Mouse (Mus musculus) heart, embryonic 16.5 days (tissue): ENCODE data around the gene Rubcn. TPM values are rescaled to one million over a fixed set of nuclear protein-coding genes. Genes with fewer than 3 reads are reported as not detected.

ENCODE experiments used
- ATAC-seq: fragments of 200-750 bp; cut with Nextera tagmentation; replicated peaks from 2 replicates; pipeline ENCODE4 v1.8.0; 2017; ENCODE audit warnings: moderate number of reproducible peaks; ENCODE audit not compliant: insufficient read depth, low FRiP score; ENCODE audit errors: extremely low read depth
- H3K27ac ChIP-seq: fragments of 300-500 bp; sonication (generic); 2 replicates; pipeline ENCODE4 v1.5.1; 2014; ENCODE audit warnings: mild to moderate bottlenecking, low read length, control low read depth, moderate library complexity
- H3K27me3 ChIP-seq: fragments of 300-500 bp; sonication (generic); 2 replicates; pipeline ENCODE4 v1.6.1; 2014; ENCODE audit warnings: low read length, mixed read lengths; ENCODE audit not compliant: control insufficient read depth, insufficient read depth
- H3K36me3 ChIP-seq: fragments of 300-500 bp; sonication (generic); 2 replicates; pipeline ENCODE4 v1.6.1; 2014; ENCODE audit not compliant: control insufficient read depth, insufficient read depth
- H3K4me1 ChIP-seq: fragments of 300-500 bp; sonication (generic); 2 replicates; pipeline ENCODE4 v1.6.1; 2014; ENCODE audit warnings: low read length, mixed read lengths; ENCODE audit not compliant: control insufficient read depth, insufficient read depth
- H3K4me2 ChIP-seq: fragments of 300-500 bp; sonication (generic); 2 replicates; pipeline ENCODE4 v1.6.1; 2014; ENCODE audit warnings: low read depth, mild to moderate bottlenecking, control low read depth, low read length
- H3K4me3 ChIP-seq: fragments of 300-500 bp; sonication (generic); 2 replicates; pipeline ENCODE4 v1.5.1; 2014; ENCODE audit warnings: mild to moderate bottlenecking, control low read depth, low read length
- H3K9ac ChIP-seq: fragments of 300-500 bp; sonication (generic); 2 replicates; pipeline ENCODE4 v1.6.1; 2014; ENCODE audit warnings: low read length, control low read depth
- H3K9me3 ChIP-seq: fragments of 300-500 bp; sonication (generic); replicated peaks from 2 replicates; pipeline ENCODE4 v1.6.1; 2016; ENCODE audit warnings: low read length; ENCODE audit not compliant: control insufficient read depth
- WGBS: fragments of 180-500 bp; shearing (Covaris S2); extraction: QIAGEN DNeasy Blood & Tissue Kit; methylation state at CpG from one replicate; pipeline ENCODE4 v1.1.7; 2014; 5-methylcytosine and 5-hydroxymethylcytosine counted together
- polyA plus RNA-seq: library from polyadenylated mRNA; unstranded; fragments of >200 nt; fragmentation: Nextera tagmentation; extraction: Ambion mirVana; gene quantifications from 2 replicates; pipeline ENCODE4 v1.2.1, GENCODE M21; 2015

The Rubcn gene
- polyA plus RNA-seq, 1 experiment from 2014 or later: 32.7 TPM

DNA sequence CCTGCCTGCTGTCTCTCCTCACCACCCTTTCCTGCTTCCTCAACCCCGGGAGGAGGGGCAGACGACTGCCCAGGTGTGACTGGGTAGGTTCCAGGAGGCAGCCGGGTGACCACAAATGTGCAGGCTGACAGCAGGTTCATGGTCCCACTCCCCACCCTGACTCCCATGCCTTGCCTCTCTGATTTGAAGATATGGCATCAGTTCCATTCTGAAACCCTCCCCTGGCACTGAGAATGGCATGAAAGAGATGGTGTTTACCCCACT lies 80.2 kb downstream of the Rubcn start, which contains the start of gene Muc20:
Gene Muc20 (minus strand): TSS at position 10 of the 264 bp plus-strand sequence.
- no peaks in the 10 kb centered on the region for H3K36me3 ChIP-seq
- H3K4me3 ChIP-seq: no peak within 1 kb of the TSS
- no peak within 1 kb of the TSS for H3K27ac ChIP-seq
- H3K9me3 ChIP-seq: 0 out of 2 replicates have a peak, but pooled peaks cover 4% of the 10 kb centered on the region
- peaks cover 4% of the 10 kb centered on the region; the same call in 1 of the 2 replicates for H3K4me1 ChIP-seq
- WGBS: 62% methylated on average over 3 of the region's 3 CpGs
- no peak for ATAC-seq
- no peak within 1 kb of the TSS for H3K9ac ChIP-seq
- H3K4me2 ChIP-seq: no peak within 1 kb of the TSS
- no peaks in the 10 kb centered on the region for H3K27me3 ChIP-seq

DNA sequence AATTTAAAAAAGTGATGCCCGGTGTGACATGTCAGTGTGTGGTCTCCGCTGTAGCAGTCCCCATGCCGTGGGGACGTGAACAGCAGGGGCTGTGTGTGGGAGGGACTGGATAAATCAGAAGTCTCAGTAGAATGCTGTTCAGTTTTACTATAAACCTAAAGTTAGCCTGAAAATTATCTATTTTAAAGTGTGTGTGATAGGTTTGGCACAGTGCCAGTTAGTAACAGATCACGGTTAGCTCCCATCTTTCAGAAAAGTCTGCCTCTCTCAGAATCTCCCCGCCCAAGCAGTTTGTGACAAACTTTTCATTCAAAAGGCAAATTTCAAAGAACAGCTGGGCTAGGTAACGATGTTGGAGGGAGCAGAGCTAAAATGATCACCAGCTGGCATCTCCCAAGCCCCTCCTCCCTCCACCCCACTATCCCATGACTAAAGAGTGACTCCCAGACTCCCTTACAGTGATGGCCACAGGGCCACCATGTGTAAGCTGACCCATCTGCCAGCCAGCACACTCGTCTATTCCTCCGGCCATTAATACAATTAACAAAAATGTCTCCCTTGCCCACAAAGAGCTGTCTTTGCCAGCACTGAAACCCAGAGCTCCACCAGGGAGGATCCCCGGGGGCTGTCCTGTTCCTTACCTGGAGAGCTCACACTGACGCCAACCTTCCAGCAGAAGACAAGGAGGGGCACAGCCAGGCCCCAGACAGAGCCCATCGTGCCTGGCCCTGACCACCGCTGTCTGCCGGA lies 80.7 kb downstream of the Rubcn start:
- no peak overlapping the region for H3K27ac ChIP-seq
- no peak overlapping the region for H3K4me3 ChIP-seq
- H3K36me3 ChIP-seq: no peaks in the 10 kb centered on the region
- H3K9ac ChIP-seq: no peak overlapping the region
- H3K9me3 ChIP-seq: 0 out of 2 replicates have a peak, but pooled peaks cover 4% of the 10 kb centered on the region
- WGBS: 69% methylated on average over 14 of the region's 14 CpGs
- peaks cover 4% of the 10 kb centered on the region; the same call in 1 of the 2 replicates for H3K4me1 ChIP-seq
- no peaks in the 10 kb centered on the region for H3K27me3 ChIP-seq
- H3K4me2 ChIP-seq: no peak overlapping the region
- no peak for ATAC-seq

- Histone ChIP-seq H3K27ac (no peak overlapping the region), H3K9ac (no peak overlapping the region), H3K9me3 (0 out of 2 replicates have a peak, but pooled peaks cover 4% of the 10 kb centered on the region), H3K4me3 (no peak overlapping the region), H3K4me1 (0 out of 2 replicates have a peak, but pooled peaks cover 4% of the 10 kb centered on the region), H3K27me3 (no peaks in the 10 kb centered on the region), H3K36me3 (no peaks in the 10 kb centered on the region), H3K4me2 (no peak overlapping the region)
- ATAC-seq: no peak
- WGBS: 71% methylated on average over 1 of the region's 1 CpGs
These were observed 82.4 kb downstream of the Rubcn start for GRCm38 (mm10) chr16:32795177-32795576.

GRCm38 (mm10) chr16:32790056-32790455 lies 87.5 kb downstream of the Rubcn start:
- ATAC-seq: no peak
- H3K4me1 ChIP-seq: 0 out of 2 replicates have a peak, but pooled peaks cover 4% of the 10 kb centered on the region
- H3K27me3 ChIP-seq: no peaks in the 10 kb centered on the region
- no peaks in the 10 kb centered on the region for H3K36me3 ChIP-seq
- no peak overlapping the region for H3K27ac ChIP-seq
- 87% methylated on average over 5 of the region's 5 CpGs for WGBS
- no peak overlapping the region for H3K4me3 ChIP-seq
- no peaks in the 10 kb centered on the region for H3K9me3 ChIP-seq
- H3K4me2 ChIP-seq: no peak overlapping the region
- no peak overlapping the region for H3K9ac ChIP-seq

DNA sequence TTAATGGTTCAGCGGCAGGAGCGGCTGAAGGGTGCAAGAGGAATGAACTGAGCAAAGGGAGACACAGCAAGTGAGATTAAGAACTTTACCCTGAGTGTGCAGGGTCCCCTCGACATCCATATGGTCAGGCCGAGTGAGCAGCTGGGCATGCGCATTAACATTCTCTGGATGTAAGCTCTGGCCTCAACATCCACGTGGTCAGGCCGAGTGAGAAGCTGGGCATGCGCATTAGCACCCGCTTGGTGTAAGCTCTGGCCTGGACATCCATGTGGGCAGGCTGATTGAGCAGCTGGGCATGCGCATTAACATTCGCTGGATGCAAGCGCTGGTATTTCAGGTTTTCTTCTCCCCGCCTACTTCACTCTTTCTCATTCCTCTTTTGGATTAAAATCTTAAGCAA lies 92.7 kb downstream of the Rubcn start:
- Histone ChIP-seq H3K27me3 (no peaks in the 10 kb centered on the region), H3K4me1 (no peaks in the 10 kb centered on the region), H3K9me3 (no peaks in the 10 kb centered on the region), H3K36me3 (no peaks in the 10 kb centered on the region), H3K27ac (no peak overlapping the region), H3K9ac (no peak overlapping the region), H3K4me3 (no peak overlapping the region), H3K4me2 (no peak overlapping the region)
- ATAC-seq: no peak
- WGBS: 80% methylated on average over 13 of the region's 13 CpGs

DNA sequence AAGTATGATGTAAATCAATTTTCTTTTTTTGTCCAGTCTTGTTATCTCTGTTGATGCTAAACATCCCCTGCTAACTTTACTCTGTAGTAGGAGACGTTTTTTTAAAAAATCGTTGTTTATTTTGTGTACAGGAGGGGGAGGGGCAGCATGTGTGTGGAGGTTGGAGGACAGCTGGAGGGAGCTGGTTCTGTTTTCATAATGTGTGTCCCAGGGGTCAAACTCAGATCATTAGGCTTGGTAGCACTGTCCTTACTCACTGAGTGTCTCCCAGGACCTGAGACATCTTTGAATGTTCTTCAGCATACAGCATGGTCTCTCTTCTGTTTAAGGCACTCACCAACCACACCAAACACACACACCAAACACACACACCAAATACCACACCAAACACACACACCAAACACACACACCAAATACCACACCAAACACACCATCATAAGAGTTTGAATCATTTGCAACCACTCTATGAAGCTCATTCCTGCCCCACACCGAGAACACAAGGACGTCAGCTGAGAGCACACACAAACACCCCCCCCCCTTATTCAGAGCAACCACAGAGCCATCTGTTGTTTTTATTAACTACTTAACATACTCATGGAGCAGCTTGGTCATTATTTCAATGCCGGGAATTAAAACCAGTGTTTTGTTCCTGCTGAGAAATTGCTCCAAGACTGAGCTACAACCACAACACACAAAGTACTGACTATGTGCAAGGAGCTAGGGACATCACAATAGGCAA lies 94.1 kb downstream of the Rubcn start:
- no peak overlapping the region for H3K4me2 ChIP-seq
- 52% methylated on average over 5 of the region's 5 CpGs for WGBS
- H3K9me3 ChIP-seq: no peaks in the 10 kb centered on the region
- H3K4me1 ChIP-seq: 0 out of 2 replicates have a peak, but pooled peaks cover 3% of the 10 kb centered on the region
- no peaks in the 10 kb centered on the region for H3K36me3 ChIP-seq
- H3K27ac ChIP-seq: no peak overlapping the region
- H3K4me3 ChIP-seq: no peak overlapping the region
- no peak overlapping the region for H3K9ac ChIP-seq
- no peaks in the 10 kb centered on the region for H3K27me3 ChIP-seq
- ATAC-seq: no peak

DNA sequence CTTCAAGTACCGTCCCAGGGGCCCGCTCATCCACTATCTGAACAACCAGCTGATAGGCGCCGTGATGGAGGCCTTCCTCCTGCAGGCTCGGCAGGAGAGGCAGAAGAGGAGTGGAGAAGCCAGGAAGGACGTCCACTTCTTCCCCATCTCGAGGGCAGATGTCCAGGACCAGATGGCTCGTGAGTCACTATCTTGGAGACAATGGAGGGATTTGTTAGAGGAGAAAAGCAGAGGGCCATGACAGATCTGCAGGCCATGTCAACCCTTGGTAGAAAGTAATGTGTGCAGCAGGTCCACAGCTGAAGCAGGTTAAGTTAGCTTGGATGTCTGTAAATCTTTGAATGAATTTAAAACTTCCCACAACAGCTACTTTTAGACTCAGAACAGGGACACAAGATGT lies 98.6 kb downstream of the Rubcn start:
- H3K36me3 ChIP-seq: no peaks in the 10 kb centered on the region
- H3K4me1 ChIP-seq: 0 out of 2 replicates have a peak, but pooled peaks cover 3% of the 10 kb centered on the region
- H3K27ac ChIP-seq: no peak overlapping the region
- no peak overlapping the region for H3K4me3 ChIP-seq
- no peaks in the 10 kb centered on the region for H3K9me3 ChIP-seq
- H3K27me3 ChIP-seq: peaks cover 6% of the 10 kb centered on the region; the same call in 1 of the 2 replicates
- no peak overlapping the region for H3K9ac ChIP-seq
- no peak overlapping the region for H3K4me2 ChIP-seq
- WGBS: 25% methylated on average over 8 of the region's 8 CpGs
- no peak for ATAC-seq

DNA sequence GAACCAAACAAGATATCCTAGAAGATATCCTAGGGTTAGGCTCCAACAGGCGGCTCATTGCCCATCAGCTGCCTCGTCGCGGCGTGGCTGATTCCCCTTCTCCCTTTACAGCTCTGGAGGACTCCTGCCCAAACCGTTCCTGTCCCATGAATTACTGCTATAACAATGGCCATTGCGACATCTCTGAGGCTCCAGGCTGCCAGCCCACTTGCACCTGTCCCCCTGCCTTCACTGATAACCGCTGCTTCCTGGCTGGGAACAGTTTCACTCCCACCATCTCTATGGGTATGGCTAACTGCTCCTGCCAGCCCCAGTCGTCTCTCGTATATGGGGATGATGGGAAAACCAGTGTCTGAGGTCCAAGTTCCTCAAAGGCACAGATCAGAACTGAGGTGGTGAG lies 100.9 kb downstream of the Rubcn start:
- Histone ChIP-seq H3K4me1 (0 out of 2 replicates have a peak, but pooled peaks cover 3% of the 10 kb centered on the region), H3K36me3 (no peaks in the 10 kb centered on the region), H3K27ac (no peak overlapping the region), H3K9me3 (no peaks in the 10 kb centered on the region), H3K4me2 (no peak overlapping the region), H3K4me3 (no peak overlapping the region), H3K9ac (no peak overlapping the region), H3K27me3 (peaks cover 6% of the 10 kb centered on the region; the same call in 1 of the 2 replicates)
- 77% methylated on average over 10 of the region's 10 CpGs for WGBS
- ATAC-seq: no peak
